Mouse (Mus musculus): ENCODE measurements at regions not wholly inside any gene's neighbourhood (a gene's known extent, or its start where the extent isn't known, plus 50 kb on each side); places are given as distances from the start of the nearest gene placed in this dataset.

GRCm38 (mm10) chr4:89446156-89446716 lies 135.4 kb upstream of the Cdkn2b start:
- peak; percentile 61 for DNase-seq

GRCm38 (mm10) chr4:89445214-89446155 lies 134.6 kb upstream of the Cdkn2b start:
- DNase-seq, result peak; percentile 67

DNA sequence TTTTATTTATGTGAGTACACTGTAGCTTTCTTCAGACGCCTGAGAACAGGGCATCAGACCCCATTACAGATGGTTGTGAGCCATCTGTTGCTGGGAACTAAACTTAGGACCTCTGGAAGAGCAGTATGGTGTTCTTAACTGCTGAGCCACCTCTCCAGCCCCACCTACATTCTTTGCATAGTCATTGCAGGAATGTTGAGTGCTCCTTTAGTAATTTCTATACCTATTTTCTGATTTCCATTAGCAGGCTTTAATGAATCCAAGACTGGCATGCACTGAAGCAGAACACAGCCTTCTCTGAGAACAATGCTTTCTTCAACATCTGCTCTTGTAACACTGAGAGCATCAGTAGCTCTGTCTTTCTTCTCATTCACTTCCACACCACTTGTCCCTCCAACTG lies 131.7 kb upstream of the Cdkn2b start:
- no peak for DNase-seq

DNA sequence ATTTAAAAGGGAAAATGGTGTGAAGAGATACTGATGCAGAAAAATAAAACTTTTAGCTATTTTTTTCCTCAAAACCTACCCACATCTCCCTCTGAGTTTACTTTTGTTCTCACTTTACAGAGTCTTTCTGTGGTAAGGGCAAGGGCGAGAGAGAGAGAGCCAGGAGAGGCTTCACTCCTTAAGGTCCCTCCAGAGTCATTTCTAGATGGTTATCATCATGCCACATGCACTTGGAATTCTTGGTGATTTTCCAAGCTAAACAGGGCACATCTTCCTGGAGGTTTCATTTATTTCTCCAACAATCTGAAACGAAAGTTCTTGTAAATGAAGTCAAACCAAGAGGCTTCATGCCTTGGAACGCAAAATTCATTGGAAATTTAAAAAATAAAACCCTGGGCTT lies 130.0 kb upstream of the Cdkn2b start:
- DNase-seq, result no peak

DNA sequence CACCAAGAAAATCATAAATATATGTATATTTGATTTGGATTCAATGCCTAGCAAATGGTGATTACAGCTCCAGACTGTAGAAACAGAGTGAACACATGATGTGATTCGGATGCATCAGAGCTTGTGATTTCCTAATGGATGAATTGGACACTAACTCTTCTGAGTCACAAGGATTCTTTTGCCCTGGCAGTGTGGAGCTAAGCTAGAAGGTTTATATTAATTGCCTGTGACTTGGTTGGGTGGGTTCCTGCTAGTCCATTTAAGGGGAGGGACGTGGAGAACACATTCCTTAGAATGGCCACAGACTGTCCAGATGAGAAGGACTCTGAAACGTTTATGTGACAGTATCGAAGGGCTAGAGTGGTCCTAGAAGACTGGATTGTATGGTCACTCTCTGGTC lies 129.5 kb upstream of the Cdkn2b start:
- no peak for DNase-seq

GRCm38 (mm10) chr4:89438665-89439064 lies 127.8 kb upstream of the Cdkn2b start:
- DNase-seq, result no peak

- no peak for DNase-seq
These were observed 125.9 kb upstream of the Cdkn2b start for GRCm38 (mm10) chr4:89436764-89437163.

DNA sequence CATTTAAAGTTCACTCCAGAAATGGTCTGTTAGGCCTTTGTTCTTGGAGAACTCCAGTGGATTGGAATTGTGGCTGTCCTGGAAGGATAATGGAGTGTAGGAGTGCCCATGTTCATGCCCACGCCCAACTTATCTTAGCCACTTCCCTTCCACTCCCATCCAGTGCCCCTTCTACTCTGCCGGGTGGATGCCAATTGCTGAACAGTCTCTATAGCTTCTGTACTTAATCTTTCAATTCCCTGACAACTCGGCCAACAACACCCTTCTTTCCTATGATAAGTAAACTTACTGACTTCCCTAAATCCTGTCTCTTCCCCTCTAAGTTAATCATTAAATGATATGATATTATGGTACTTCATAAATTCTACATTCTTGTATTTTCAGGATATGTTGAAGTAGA lies 123.3 kb upstream of the Cdkn2b start:
- DNase-seq, result no peak

DNA sequence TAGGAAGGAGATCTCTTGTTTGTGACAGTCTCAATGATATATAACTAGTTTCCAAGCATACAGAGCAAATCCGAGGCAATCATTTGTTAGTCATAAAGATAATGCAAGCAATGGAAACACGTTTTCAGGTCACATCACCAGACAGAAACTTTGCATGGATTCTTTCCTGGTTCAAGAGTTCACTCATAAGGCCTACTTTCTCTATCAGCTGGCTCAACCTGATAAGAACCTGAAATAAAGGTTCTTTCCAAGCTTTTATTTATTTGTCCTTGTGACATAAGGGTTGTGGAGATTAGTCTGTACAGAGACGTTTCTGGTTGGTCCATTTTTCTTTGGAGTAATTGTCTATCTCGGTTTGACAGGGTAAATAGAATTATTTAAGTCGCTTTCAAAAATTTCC lies 122.7 kb upstream of the Cdkn2b start:
- no peak for DNase-seq

GRCm38 (mm10) chr4:89431520-89431919 lies 120.7 kb upstream of the Cdkn2b start:
- DNase-seq, result no peak

- no peak for DNase-seq
These were observed 117.6 kb upstream of the Cdkn2b start for GRCm38 (mm10) chr4:89428465-89428864.

DNA sequence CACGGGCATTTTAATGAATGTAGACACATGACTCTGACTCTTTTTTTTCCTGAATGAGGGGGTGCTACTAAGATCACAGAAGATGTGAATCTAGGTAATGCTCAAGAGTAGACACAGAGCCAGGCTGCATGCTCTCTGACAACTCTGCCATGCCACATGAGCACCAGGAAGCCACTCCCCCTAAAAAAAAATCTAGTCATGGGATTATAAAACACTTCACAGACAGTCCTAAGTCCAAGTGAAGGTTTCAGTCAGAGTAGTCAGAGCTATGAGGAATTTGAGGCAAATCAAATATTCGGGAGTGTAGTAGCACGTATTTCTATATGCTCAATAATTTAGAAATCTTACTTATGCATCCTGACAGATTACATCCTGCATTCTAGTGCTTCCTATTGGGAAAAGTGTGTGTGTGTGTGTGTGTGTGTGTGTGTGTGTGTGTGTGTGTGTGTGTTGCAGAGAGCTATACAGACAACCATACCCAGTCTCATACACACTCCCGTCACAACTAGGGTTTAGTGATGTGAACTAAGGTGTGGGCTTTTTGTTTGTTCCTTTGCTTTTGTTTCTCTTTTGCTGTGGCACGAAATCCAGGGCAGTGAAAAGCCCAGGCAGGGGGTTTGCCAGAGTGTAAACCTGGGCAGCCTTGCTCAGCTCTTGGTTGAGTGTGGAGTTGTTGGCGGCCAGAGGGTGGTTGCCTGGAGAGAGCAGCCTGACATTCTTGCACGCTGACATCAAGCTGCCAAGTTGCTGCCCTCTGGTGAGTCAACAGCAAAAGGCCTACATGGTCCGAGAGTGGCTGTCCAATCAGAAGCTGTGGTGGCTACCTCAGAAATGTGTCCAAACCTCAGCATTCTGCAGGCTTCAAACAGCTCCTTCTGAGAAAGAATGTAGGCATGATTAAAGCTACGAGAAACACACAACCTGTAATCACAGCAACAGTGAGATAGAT lies 116.8 kb upstream of the Cdkn2b start:
- peak; percentile 11 for DNase-seq

GRCm38 (mm10) chr4:89425916-89426315 lies 115.1 kb upstream of the Cdkn2b start:
- DNase-seq, result no peak

GRCm38 (mm10) chr4:89421694-89422354 lies 111.0 kb upstream of the Cdkn2b start:
- DNase-seq, result no peak

- DNase-seq, result no peak
These were observed 110.0 kb upstream of the Cdkn2b start for GRCm38 (mm10) chr4:89420868-89421267.

DNA sequence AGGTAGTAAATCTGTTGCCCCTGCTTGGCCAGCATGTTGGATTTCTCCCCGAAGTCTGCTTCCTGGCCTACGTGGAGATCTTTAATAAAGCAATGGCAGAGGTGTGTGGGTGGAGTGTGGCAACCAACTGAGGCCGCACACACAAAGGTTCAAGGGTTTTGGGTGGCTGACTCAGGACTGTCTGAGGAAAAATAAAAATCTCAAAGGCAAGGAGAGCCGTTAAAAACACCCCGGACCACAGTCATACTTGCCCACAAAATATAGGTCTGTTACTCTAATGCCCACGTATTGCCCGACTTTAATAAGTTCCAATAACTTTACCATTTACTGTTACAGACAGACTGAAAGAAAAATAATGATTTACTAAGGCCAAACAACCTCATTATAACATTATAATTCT lies 108.7 kb upstream of the Cdkn2b start:
- DNase-seq, result no peak

GRCm38 (mm10) chr4:89405624-89406167 lies 94.9 kb upstream of the Cdkn2b start:
- no peak for DNase-seq

GRCm38 (mm10) chr4:89403151-89403550 lies 92.3 kb upstream of the Cdkn2b start:
- no peak for DNase-seq

GRCm38 (mm10) chr4:89402324-89402723 lies 91.5 kb upstream of the Cdkn2b start:
- DNase-seq, result no peak

DNA sequence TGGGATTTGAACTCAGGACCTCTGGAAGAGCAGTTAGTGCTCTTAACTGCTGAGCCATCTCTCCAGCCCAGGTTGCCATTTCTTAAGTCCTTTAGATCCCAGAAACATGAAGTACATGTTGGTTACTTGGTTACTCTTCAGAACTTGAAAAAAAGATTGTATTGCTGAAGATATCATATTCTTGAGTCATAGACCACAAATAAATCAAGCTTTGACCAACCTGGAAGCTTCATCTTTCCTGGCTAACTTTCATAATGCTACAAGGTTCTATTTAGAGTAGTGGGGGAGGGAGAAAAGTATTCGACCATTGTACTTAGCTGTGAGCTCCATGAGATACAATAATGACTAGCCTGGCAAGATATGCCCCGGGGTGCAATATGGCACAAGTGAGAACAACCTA lies 90.9 kb upstream of the Cdkn2b start:
- DNase-seq, result no peak

- no peak for DNase-seq
These were observed 89.5 kb upstream of the Cdkn2b start for GRCm38 (mm10) chr4:89400342-89400741.

DNA sequence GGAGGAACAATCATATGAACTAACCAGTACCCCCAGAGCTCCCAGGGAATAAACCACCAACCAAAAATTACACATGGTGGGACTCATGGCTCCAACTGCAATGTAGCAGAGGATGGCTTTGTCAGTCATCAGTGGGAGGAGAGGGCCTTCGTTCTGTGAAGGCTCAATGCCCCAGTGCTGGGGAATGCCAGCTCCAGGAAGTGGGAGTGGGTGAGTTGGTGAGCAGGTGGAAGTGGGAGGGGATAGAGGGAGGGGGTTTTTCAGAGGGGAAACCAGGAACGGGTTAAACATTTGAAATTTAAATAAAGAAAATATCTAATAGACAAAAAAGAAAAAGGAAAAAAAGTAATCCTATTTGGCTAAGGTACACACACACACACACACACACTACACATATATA lies 88.4 kb upstream of the Cdkn2b start:
- no peak for DNase-seq
